Comparison of ENCODE assay signal across 9 mouse cellular contexts in genomic region chr17:46484021-46484431, GRCm38 (mm10). TPM values are rescaled to one million over a fixed set of nuclear protein-coding genes. Genes with fewer than 3 reads are reported as not detected.
DNase-seq lines count a peak whose midpoint lies in the region; ATAC-seq and TF ChIP-seq lines count a peak whose summit lies in the region.
"Had no signal": no experiment of that assay in that cellular context is flagged by ENCODE, and none has a peak within 500 bp of the region (broad histone marks: within the 10 kb centered on the region; RNA-seq: fewer than 3 reads in every experiment).

No protein-coding gene starts in this region.

- H3K4me3 ChIP-seq in ES-E14 (ENCODE audit: insufficient read depth in 1 of 2, low read depth in 1 of 2, low read length in 2 of 2, poor library complexity in 1 of 2, severe bottlenecking in 1 of 2), result peak overlapping the region; percentile 54
- H3K4me3 ChIP-seq in embryonic facial prominence, embryonic 12.5 days, result peak overlapping the region; percentile 24
- peak overlapping the region; percentile 23 for H3K4me3 ChIP-seq in lung, embryonic 15.5 days

- in situ Hi-C loops in ES-E14 (cut with MboI; ENCODE audit: low sequenced_read_pairs in 2 of 2, unreplicated experiment in 2 of 2), result no loop called here

- peaks cover 68% of the 10 kb centered on the region for H3K27me3 ChIP-seq in embryonic facial prominence, embryonic 12.5 days
- peaks cover 74% of the 10 kb centered on the region for H3K27me3 ChIP-seq in lung, embryonic 15.5 days
- H3K27me3 ChIP-seq in splenic B cell, adult 2 months (ENCODE audit: control insufficient read depth, insufficient read depth, low read length, poor library complexity, severe bottlenecking), result no peaks in the 10 kb centered on the region; the same call in 1 of the 2 replicates

- DNase-seq in frontal cortex, postnatal 36 days (ENCODE audit: low spot score in 2 of 2), result peak; percentile 21 to 32
- DNase-seq in frontal cortex, adult 2 months (ENCODE audit: extremely low spot score in 1 of 2, low spot score in 1 of 2), result no peak
- DNase-seq in ES-E14 (ENCODE audit: low read depth, low spot score), result no peak
- peak; percentile 83 for DNase-seq in kidney, adult 18-20 months
- peak; percentile 49 for DNase-seq in splenic B cell, adult 2 months (ENCODE audit: low read depth, low spot score)
- DNase-seq in spleen, postnatal 4 days (ENCODE audit: low spot score in 2 of 2), result no peak

- H3K4me2 ChIP-seq in embryonic facial prominence, embryonic 12.5 days (replicated peaks), result peak overlapping the region; percentile 48
- H3K4me2 ChIP-seq in lung, embryonic 15.5 days, result peak overlapping the region; percentile 54

- no peaks in the 10 kb centered on the region for H3K36me3 ChIP-seq in ES-E14 (ENCODE audit: control insufficient read depth, insufficient read depth, low read length, poor library complexity, severe bottlenecking)
- H3K36me3 ChIP-seq in embryonic facial prominence, embryonic 12.5 days, result no peaks in the 10 kb centered on the region
- H3K36me3 ChIP-seq in lung, embryonic 15.5 days, result no peaks in the 10 kb centered on the region
- no peaks in the 10 kb centered on the region for H3K36me3 ChIP-seq in splenic B cell, adult 2 months (ENCODE audit: control insufficient read depth, insufficient read depth, low read length, poor library complexity, severe bottlenecking)

- no peak overlapping the region for H3K27ac ChIP-seq in ES-E14 (ENCODE audit: insufficient read depth, low read depth, low read length, poor library complexity, severe bottlenecking)
- no peak overlapping the region for H3K27ac ChIP-seq in embryonic facial prominence, embryonic 12.5 days
- H3K27ac ChIP-seq in lung, embryonic 15.5 days, result no peak overlapping the region

- no peak for ATAC-seq in embryonic facial prominence, embryonic 12.5 days (ENCODE audit: insufficient number of reproducible peaks, insufficient read depth, low FRiP score, low TSS enrichment)
- no peak for ATAC-seq in lung, embryonic 15.5 days (ENCODE audit: borderline replicate concordance, extremely low read depth, low FRiP score, low TSS enrichment)

- H3K4me1 ChIP-seq in ES-E14 (ENCODE audit: control insufficient read depth in 2 of 2, insufficient read depth in 2 of 2, low read length in 2 of 2, poor library complexity in 1 of 2), result peaks cover 0 to 3% of the 10 kb centered on the region in 2 experiments; a peak in 1 of 4 replicates
- 0 out of 2 replicates have a peak, but pooled peaks cover 3% of the 10 kb centered on the region for H3K4me1 ChIP-seq in embryonic facial prominence, embryonic 12.5 days
- peaks cover 14% of the 10 kb centered on the region; the same call in 1 of the 2 replicates for H3K4me1 ChIP-seq in lung, embryonic 15.5 days

- 2% methylated on average over 13 of the region's 13 CpGs for WGBS in embryonic facial prominence, embryonic 12.5 days
- WGBS in lung, embryonic 15.5 days, result 1% methylated on average over 13 of the region's 13 CpGs

- H3K9me3 ChIP-seq in ES-E14 (ENCODE audit: control insufficient read depth, insufficient read depth, low read depth, low read length), result no peaks in the 10 kb centered on the region
- no peaks in the 10 kb centered on the region for H3K9me3 ChIP-seq in embryonic facial prominence, embryonic 12.5 days
- H3K9me3 ChIP-seq in lung, embryonic 15.5 days, result no peaks in the 10 kb centered on the region

- no peak overlapping the region for H3K9ac ChIP-seq in ES-E14 (ENCODE audit: insufficient read depth, low read depth, low read length, poor library complexity, severe bottlenecking)
- H3K9ac ChIP-seq in embryonic facial prominence, embryonic 12.5 days, result no peak overlapping the region
- H3K9ac ChIP-seq in lung, embryonic 15.5 days, result no peak overlapping the region

TF ChIP-seq in ES-E14, 5 proteins besides CTCF, POLR2A, EP300 and RAD21:
- TF ChIP-seq CHD2 (IDR thresholded peaks at IDR 0.05; ENCODE audit: low read depth, low read length) (no peak), ZNF384 (IDR thresholded peaks at IDR 0.05; ENCODE audit: low read depth, low read length) (no peak), MAFK (IDR thresholded peaks at IDR 0.05; ENCODE audit: insufficient read depth, low read depth, low read length) (no peak), ZC3H11A (IDR thresholded peaks at IDR 0.05; ENCODE audit: borderline replicate concordance, low read depth, low read length) (no peak), HCFC1 (IDR thresholded peaks at IDR 0.05; ENCODE audit: borderline replicate concordance, insufficient read depth, low read length) (no peak)

RNA-seq across cellular contexts. Expression of gene Ttbk1, which starts 3.4 kb away (rescaled TPM):
- polyA plus RNA-seq in frontal cortex, adult 2 months (2012; rRNA removed), result 46.3 and 50.1 TPM in 2 replicates
- 0.98 and 1.2 TPM in 2 replicates for total RNA-seq in ES-E14 (2012; rRNA removed)
- 0.88 and 1.3 TPM in 2 replicates for polyA plus RNA-seq in embryonic facial prominence, embryonic 12.5 days (2016; fragmentation: Nextera tagmentation; extraction: Ambion mirVana)
- 0.04 and 0.11 TPM in 2 replicates for polyA plus RNA-seq in lung, embryonic 15.5 days (2015; fragmentation: Nextera tagmentation; extraction: Ambion mirVana)

RNA-seq across cellular contexts. Expression of gene Dnph1, which starts 12.5 kb away (rescaled TPM):
- polyA plus RNA-seq in frontal cortex, adult 2 months (2012; rRNA removed), result 4.0 and 4.8 TPM in 2 replicates
- 44.1 and 48.2 TPM in 2 replicates for total RNA-seq in ES-E14 (2012; rRNA removed)
- 58.2 and 63.4 TPM in 2 replicates for polyA plus RNA-seq in embryonic facial prominence, embryonic 12.5 days (2016; fragmentation: Nextera tagmentation; extraction: Ambion mirVana)
- 43.0 and 51.3 TPM in 2 replicates for polyA plus RNA-seq in lung, embryonic 15.5 days (2015; fragmentation: Nextera tagmentation; extraction: Ambion mirVana)

RNA-seq across cellular contexts. Expression of gene Slc22a7, which starts 45.8 kb away (rescaled TPM):
- 0.15 and 0.18 TPM in 2 replicates for polyA plus RNA-seq in frontal cortex, adult 2 months (2012; rRNA removed)
- total RNA-seq in ES-E14 (2012; rRNA removed), result 3.6 and 6.1 TPM in 2 replicates
- polyA plus RNA-seq in embryonic facial prominence, embryonic 12.5 days (2016; fragmentation: Nextera tagmentation; extraction: Ambion mirVana), result not detected in 2 replicates
- polyA plus RNA-seq in lung, embryonic 15.5 days (2015; fragmentation: Nextera tagmentation; extraction: Ambion mirVana), result 0.29 TPM in 1 of 2 replicates, not detected in the other
- total RNA-seq: hematopoietic stem cell, adult 5-6 weeks had no signal

RNA-seq across cellular contexts. Expression of gene Crip3, which starts 55.3 kb away (rescaled TPM):
- 9.1 and 13.8 TPM in 2 replicates for polyA plus RNA-seq in frontal cortex, adult 2 months (2012; rRNA removed)
- total RNA-seq in ES-E14 (2012; rRNA removed), result 0.49 and 0.79 TPM in 2 replicates
- polyA plus RNA-seq in embryonic facial prominence, embryonic 12.5 days (2016; fragmentation: Nextera tagmentation; extraction: Ambion mirVana), result 1.0 and 1.2 TPM in 2 replicates
- polyA plus RNA-seq in lung, embryonic 15.5 days (2015; fragmentation: Nextera tagmentation; extraction: Ambion mirVana), result 1.7 and 7.8 TPM in 2 replicates
- total RNA-seq: hematopoietic stem cell, adult 5-6 weeks had no signal

Comparison
In these comparisons a context has a peak if more than half of its experiments do, and no peak if none do; other contexts are left out.
1. DNase-seq: peak in frontal cortex, postnatal 36 days (2 of 2), kidney, adult 18-20 months (single experiment) and splenic B cell, adult 2 months (single experiment); none in frontal cortex, adult 2 months (0 of 2), ES-E14 (single experiment) and spleen, postnatal 4 days (0 of 2).
2. RNA of gene Ttbk1, which starts 3.4 kb away (polyA plus RNA-seq): 46.3 to 50.1 TPM in frontal cortex, adult 2 months; 0.88 to 1.3 TPM in embryonic facial prominence, embryonic 12.5 days and 0.04 to 0.11 TPM in lung, embryonic 15.5 days; every median in the first group is over 10 times any median in the second.
3. Peak in every context shown above with its lines, with median percentiles within 50 percentile points of each other: H3K4me3 ChIP-seq.